Mouse (Mus musculus) C2C12 (cell line): ENCODE results near the gene Abl2.

Source experiments
- CEBPB ChIP-seq: IDR thresholded peaks from one replicate; pipeline ENCODE4 v1.6.1; 2011; ENCODE audit warnings: low read depth, mild to moderate bottlenecking, control low read depth, moderate library complexity
- CTCF ChIP-seq: IDR thresholded peaks from one replicate; pipeline ENCODE4 v1.5.1; 2011; ENCODE audit not compliant: control insufficient read depth, insufficient read depth, insufficient read length
- MYOD1 ChIP-seq: IDR thresholded peaks from one replicate; pipeline ENCODE4 v1.6.1; 2011; ENCODE audit warnings: low read depth; ENCODE audit not compliant: control insufficient read depth, insufficient read length
- USF1 ChIP-seq: IDR thresholded peaks from one replicate; pipeline ENCODE4 v1.6.1; 2011; ENCODE audit warnings: low read depth, mild to moderate bottlenecking, control low read depth, moderate library complexity

DNA sequence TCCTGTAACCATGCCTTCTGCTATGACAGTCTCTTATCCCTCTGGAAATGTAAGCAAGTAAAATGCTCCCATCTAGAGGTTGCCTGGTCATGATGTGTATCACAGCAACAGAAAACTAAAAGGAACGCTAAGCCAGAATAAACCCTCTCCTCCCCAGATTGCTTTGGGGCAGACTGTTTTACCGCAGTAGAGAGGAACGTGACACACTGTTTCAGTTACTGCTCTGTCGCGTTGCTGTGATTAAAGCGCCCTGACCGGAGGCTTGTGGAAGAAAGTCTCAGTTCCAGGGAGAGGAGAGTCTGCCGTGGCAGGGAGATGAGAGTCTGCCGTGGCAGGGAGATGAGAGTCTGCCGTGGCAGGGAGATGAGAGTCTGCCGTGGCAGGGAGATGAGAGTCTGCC is 22.6 kb downstream of the Abl2 start:
- TF ChIP-seq CTCF = no peak
- no peak for TF ChIP-seq CEBPB
- no peak for TF ChIP-seq USF1
- no peak for TF ChIP-seq MYOD1
